Mouse (Mus musculus) intestine, postnatal 0 days (tissue): ENCODE results near the gene Fbxo21. TPM values are rescaled to one million over a fixed set of nuclear protein-coding genes. Genes with fewer than 3 reads are reported as not detected.

Experiments
- ATAC-seq: fragments of 200-750 bp; cut with Nextera tagmentation; 2 replicates; pipeline ENCODE4 v1.8.0; 2017; ENCODE audit warnings: mild to moderate bottlenecking, moderate TSS enrichment, moderate library complexity
- H3K27ac ChIP-seq: fragments of 300-500 bp; sonication (generic); 2 replicates; pipeline ENCODE4 v1.5.1; 2014; ENCODE audit warnings: mild to moderate bottlenecking, low read depth, low read length, moderate library complexity
- H3K27me3 ChIP-seq: fragments of 300-500 bp; sonication (generic); replicated peaks from 2 replicates; pipeline ENCODE4 v1.6.1; 2014; ENCODE audit warnings: low read length, mixed read lengths; ENCODE audit not compliant: control insufficient read depth, insufficient read depth
- H3K36me3 ChIP-seq: fragments of 300-500 bp; sonication (generic); 2 replicates; pipeline ENCODE4 v1.6.1; 2014; ENCODE audit warnings: mild to moderate bottlenecking, moderate library complexity; ENCODE audit not compliant: control insufficient read depth, insufficient read depth
- H3K4me1 ChIP-seq: fragments of 300-500 bp; sonication (generic); replicated peaks from 2 replicates; pipeline ENCODE4 v1.6.1; 2014; ENCODE audit warnings: antibody characterized with exemption, low read length, mixed read lengths; ENCODE audit not compliant: control insufficient read depth, insufficient read depth
- H3K4me2 ChIP-seq: fragments of 300-500 bp; sonication (generic); replicated peaks from 2 replicates; pipeline ENCODE4 v1.6.1; 2014; ENCODE audit warnings: low read depth, mild to moderate bottlenecking, moderate library complexity
- H3K4me3 ChIP-seq: fragments of 300-500 bp; sonication (generic); 2 replicates; pipeline ENCODE4 v1.5.1; 2014; ENCODE audit warnings: low read depth, low read length
- H3K9ac ChIP-seq: fragments of 300-500 bp; sonication (generic); 2 replicates; pipeline ENCODE4 v1.6.1; 2014; ENCODE audit warnings: mild to moderate bottlenecking, low read depth, low read length
- H3K9me3 ChIP-seq: fragments of 300-500 bp; sonication (generic); 2 replicates; pipeline ENCODE4 v1.6.1; 2016; ENCODE audit warnings: mixed run types; ENCODE audit not compliant: control insufficient read depth
- CTCF ChIP-seq: sonication (generic); IDR thresholded peaks from 2 replicates; pipeline ENCODE4 v1.5.1; 2016; ENCODE audit warnings: low read depth, mild to moderate bottlenecking, control low read depth, antibody characterized with exemption, moderate library complexity
- WGBS: fragments of 180-500 bp; shearing (Covaris S2); extraction: QIAGEN DNeasy Blood & Tissue Kit; methylation state at CpG from one replicate; pipeline ENCODE4 v1.1.7; 2014; 5-methylcytosine and 5-hydroxymethylcytosine counted together
- polyA plus RNA-seq: library from polyadenylated mRNA; unstranded; fragments of >200 nt; fragmentation: Nextera tagmentation; extraction: Ambion mirVana; gene quantifications from 2 replicates; pipeline ENCODE4 v1.2.1, GENCODE M21; 2015

The Fbxo21 gene
- polyA plus RNA-seq: 20.7 and 21.2 TPM in 2 replicates

DNA sequence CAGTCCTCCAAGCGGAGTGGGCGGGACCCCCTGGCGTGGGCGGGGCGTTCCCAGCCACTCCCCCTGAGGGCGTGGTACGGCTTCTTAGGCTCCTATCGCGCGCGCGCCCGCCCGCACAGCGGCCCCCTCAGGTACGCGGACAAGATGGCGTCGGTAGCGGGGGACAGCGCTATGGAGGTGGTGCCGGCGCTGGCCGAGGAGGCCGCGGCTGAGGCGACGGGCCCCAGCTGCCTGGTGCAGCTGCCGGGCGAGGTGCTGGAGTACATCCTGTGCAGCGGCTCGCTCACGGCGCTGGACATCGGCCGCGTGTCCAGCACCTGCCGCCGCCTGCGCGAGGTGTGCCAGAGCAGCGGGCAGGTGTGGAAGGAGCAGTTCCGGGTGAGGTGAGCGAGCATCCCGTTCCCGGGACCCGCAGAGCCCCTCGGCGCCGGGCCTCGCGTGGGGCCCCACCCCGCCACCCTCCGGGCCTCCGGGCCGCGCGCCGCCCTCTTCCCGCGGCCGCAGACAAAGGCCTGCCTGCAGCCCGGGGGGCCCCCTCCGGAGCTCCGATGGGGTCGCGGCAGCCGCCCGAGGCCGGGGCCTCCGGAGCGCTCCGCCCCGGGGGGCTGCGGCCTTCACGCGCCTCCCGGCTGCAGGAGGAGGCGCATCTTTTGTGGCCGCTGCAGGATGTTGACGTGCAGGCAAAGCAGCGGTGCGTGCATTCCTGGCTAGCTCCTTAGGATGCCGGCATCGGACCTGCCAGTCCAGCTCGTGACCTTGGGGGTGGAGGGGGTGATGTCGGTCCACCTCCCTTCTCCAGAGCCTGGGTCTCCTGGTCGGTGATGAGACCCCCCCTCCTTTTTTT, at the start of gene Fbxo21:
Gene Fbxo21 (plus strand): TSS at position 74 of the 844 bp plus-strand sequence.
- Histone ChIP-seq H3K4me1 (peaks cover 2% of the 10 kb centered on the region; the same call in 1 of the 2 replicates), H3K9me3 (no peaks in the 10 kb centered on the region), H3K4me3 (peak within 1 kb of the TSS; percentile 84), H3K27ac (peak within 1 kb of the TSS; percentile 42; the same call in 1 of the 2 replicates), H3K36me3 (peaks cover 6% of the 10 kb centered on the region; the same call in 1 of the 2 replicates), H3K4me2 (peak within 1 kb of the TSS; percentile 84), H3K9ac (peak within 1 kb of the TSS; percentile 75), H3K27me3 (no peaks in the 10 kb centered on the region)
- WGBS: under 1% methylated on average over 86 of the region's 88 CpGs
- peak; percentile 44 for TF ChIP-seq CTCF
- ATAC-seq: peak; percentile 88

DNA sequence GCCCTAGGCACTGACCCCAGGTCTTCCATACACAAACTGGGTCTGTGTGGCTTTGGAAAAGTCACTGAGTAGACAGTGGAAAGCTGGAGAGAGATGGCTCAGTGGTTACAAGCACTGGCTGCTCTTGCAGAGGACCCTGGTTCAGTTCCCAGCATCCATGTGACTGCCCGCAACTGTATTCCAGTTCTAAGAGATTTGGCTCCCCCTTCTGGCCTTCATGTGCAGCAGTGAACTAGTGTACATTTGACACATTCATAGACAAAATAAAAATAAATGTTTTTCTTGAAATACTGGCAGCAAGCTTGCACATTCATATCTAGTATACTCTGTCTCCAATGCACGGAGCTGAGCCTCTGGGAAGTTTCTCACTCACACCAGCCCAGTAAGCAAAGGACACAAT, 48.0 kb upstream of the Fbxo21 start:
- WGBS: 94% methylated on average over 2 of the region's 2 CpGs
- ATAC-seq: no peak
- H3K36me3 ChIP-seq: no peaks in the 10 kb centered on the region
- no peaks in the 10 kb centered on the region for H3K4me1 ChIP-seq
- H3K4me3 ChIP-seq: no peak overlapping the region
- no peak overlapping the region for H3K27ac ChIP-seq
- no peaks in the 10 kb centered on the region for H3K9me3 ChIP-seq
- no peak overlapping the region for H3K9ac ChIP-seq
- H3K27me3 ChIP-seq: no peaks in the 10 kb centered on the region
- H3K4me2 ChIP-seq: no peak overlapping the region
- TF ChIP-seq CTCF: peak; percentile 26

DNA sequence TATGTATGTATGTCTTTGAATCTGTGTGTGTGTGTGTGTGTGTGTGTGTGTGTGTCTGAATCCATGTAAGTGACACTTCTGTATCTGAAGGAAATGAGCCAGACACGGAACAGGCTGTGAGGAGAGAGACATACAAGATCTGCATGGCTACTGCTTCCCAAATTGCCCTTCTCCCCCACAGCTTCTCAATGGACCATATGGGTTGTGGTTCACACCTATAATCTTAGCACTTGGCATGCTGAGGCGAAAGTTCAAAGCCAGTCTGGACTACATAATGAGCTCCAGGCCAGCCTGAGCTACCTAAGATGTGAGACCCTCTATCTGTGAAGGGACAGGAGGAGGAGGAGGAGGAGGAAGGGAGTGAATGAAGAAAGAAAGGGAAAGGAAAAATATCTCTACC, 44.3 kb upstream of the Fbxo21 start:
- no peaks in the 10 kb centered on the region for H3K4me1 ChIP-seq
- no peak overlapping the region for H3K9ac ChIP-seq
- H3K9me3 ChIP-seq: no peaks in the 10 kb centered on the region
- H3K27me3 ChIP-seq: no peaks in the 10 kb centered on the region
- no peak overlapping the region for H3K4me3 ChIP-seq
- no peak for ATAC-seq
- no peaks in the 10 kb centered on the region for H3K36me3 ChIP-seq
- H3K27ac ChIP-seq: no peak overlapping the region
- TF ChIP-seq CTCF: no peak
- H3K4me2 ChIP-seq: no peak overlapping the region
- 83% methylated on average over 2 of the region's 2 CpGs for WGBS

DNA sequence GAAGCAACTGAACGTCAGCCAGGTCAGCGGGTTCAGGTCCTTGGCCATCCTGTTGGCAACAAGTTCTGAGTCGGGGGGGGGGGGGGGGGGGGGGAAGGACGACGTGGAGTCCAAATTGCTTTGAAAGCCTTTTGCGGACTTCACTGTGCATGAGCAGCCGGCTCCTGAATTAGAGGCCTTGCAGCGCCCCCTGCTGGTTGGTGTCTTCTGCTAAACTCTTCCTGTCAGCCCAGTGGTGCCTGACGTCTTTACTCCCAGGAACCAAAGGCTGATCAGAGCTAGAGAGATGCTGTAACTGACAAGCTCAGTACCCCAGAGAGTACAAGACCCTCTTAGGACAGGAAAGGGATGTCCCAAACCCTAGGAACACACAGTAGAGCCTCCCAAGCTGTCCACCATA, 43.7 kb upstream of the Fbxo21 start:
- TF ChIP-seq CTCF: peak; percentile 83
- Histone ChIP-seq H3K9ac (no peak overlapping the region), H3K4me2 (no peak overlapping the region), H3K27ac (no peak overlapping the region), H3K4me1 (no peaks in the 10 kb centered on the region), H3K36me3 (no peaks in the 10 kb centered on the region), H3K27me3 (no peaks in the 10 kb centered on the region), H3K4me3 (no peak overlapping the region), H3K9me3 (no peaks in the 10 kb centered on the region)
- no peak for ATAC-seq
- WGBS: under 1% methylated on average over 8 of the region's 9 CpGs

DNA sequence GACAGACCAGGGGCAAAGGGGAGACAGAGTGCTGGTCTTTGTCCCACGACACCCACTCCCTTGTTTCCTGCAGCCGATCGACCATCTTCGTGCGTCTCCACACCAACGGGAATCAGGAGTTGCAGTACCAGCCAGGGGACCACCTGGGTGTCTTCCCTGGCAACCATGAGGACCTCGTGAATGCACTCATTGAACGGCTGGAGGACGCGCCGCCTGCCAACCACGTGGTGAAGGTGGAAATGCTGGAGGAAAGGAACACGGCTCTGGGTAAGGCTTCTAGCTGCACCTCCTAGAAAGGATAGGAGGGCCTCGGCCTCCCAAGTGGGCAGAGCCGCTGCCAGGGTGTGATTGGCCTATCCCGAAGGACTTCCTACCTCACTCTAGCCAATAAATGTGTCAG, 40.2 kb upstream of the Fbxo21 start:
- ATAC-seq: no peak
- H3K9me3 ChIP-seq: no peaks in the 10 kb centered on the region
- no peak overlapping the region for H3K27ac ChIP-seq
- H3K4me3 ChIP-seq: no peak overlapping the region
- WGBS: 63% methylated on average over 16 of the region's 16 CpGs
- no peak overlapping the region for H3K4me2 ChIP-seq
- no peak for TF ChIP-seq CTCF
- H3K4me1 ChIP-seq: no peaks in the 10 kb centered on the region
- H3K27me3 ChIP-seq: no peaks in the 10 kb centered on the region
- no peaks in the 10 kb centered on the region for H3K36me3 ChIP-seq
- H3K9ac ChIP-seq: no peak overlapping the region

DNA sequence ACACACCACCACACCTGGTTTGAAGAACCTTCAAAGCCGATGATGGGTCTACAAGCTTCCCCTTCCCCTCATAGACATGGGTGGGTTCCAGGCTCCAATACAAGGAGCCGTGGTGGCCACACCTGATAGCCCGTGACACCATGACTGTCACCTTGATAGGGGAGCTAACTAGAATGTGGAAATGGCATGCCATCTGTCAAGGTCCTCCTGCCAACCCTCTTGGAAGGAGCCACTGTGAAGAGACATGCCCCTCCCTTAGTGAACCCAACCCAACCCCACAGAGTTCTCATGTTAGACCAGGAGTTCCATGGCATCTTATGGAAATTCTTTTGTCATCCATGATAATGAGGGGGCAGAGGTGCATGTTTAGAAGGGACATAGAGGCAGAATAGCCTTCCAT, 39.3 kb upstream of the Fbxo21 start:
- Histone ChIP-seq H3K9me3 (no peaks in the 10 kb centered on the region), H3K27me3 (no peaks in the 10 kb centered on the region), H3K4me2 (no peak overlapping the region), H3K36me3 (no peaks in the 10 kb centered on the region), H3K27ac (no peak overlapping the region), H3K9ac (no peak overlapping the region), H3K4me3 (no peak overlapping the region), H3K4me1 (no peaks in the 10 kb centered on the region)
- ATAC-seq: no peak
- WGBS: 89% methylated on average over 3 of the region's 3 CpGs
- TF ChIP-seq CTCF: no peak
